Mouse (Mus musculus): ENCODE data around the gene Nfkbid. TPM values are rescaled to one million over a fixed set of nuclear protein-coding genes. Genes with fewer than 3 reads are reported as not detected.

Nfkbid gene
- polyA plus RNA-seq, 1 experiment from 2014 or later: 2.7 TPM

Other genes with a start within 250 kb of the Nfkbid start
- gene Cox7a1, start 237.6 kb upstream of the Nfkbid start, polyA plus RNA-seq (2014; fragmentation: Nextera tagmentation; extraction: Ambion mirVana): 5.7 and 8.2 TPM in 2 replicates
- 95.8 and 99.8 TPM in 2 replicates for gene Capns1, start 222.9 kb upstream of the Nfkbid start, polyA plus RNA-seq (2014; fragmentation: Nextera tagmentation; extraction: Ambion mirVana)
- gene Polr2i, start 189.8 kb upstream of the Nfkbid start, polyA plus RNA-seq (2014; fragmentation: Nextera tagmentation; extraction: Ambion mirVana): 143 and 177 TPM in 2 replicates
- 148 and 150 TPM in 2 replicates for gene Tbcb, start 189.5 kb upstream of the Nfkbid start, polyA plus RNA-seq (2014; fragmentation: Nextera tagmentation; extraction: Ambion mirVana)
- gene Ovol3, start 186.0 kb upstream of the Nfkbid start, polyA plus RNA-seq (2014; fragmentation: Nextera tagmentation; extraction: Ambion mirVana): not detected in 2 replicates
- 0.25 and 0.34 TPM in 2 replicates for gene Thap8, start 141.6 kb upstream of the Nfkbid start, polyA plus RNA-seq (2014; fragmentation: Nextera tagmentation; extraction: Ambion mirVana)
- gene Wdr62, start 141.3 kb upstream of the Nfkbid start, polyA plus RNA-seq (2014; fragmentation: Nextera tagmentation; extraction: Ambion mirVana): 7.9 and 9.8 TPM in 2 replicates
- 52.8 and 53.9 TPM in 2 replicates for gene Clip3, start 130.0 kb upstream of the Nfkbid start, polyA plus RNA-seq (2014; fragmentation: Nextera tagmentation; extraction: Ambion mirVana)
- 70.1 and 76.2 TPM in 2 replicates for gene Alkbh6, start 113.0 kb upstream of the Nfkbid start, polyA plus RNA-seq (2014; fragmentation: Nextera tagmentation; extraction: Ambion mirVana)
- 49.0 and 53.2 TPM in 2 replicates for gene Syne4, start 106.9 kb upstream of the Nfkbid start, polyA plus RNA-seq (2014; fragmentation: Nextera tagmentation; extraction: Ambion mirVana)
- gene E130208F15Rik, start 100.0 kb upstream of the Nfkbid start, polyA plus RNA-seq (2014; fragmentation: Nextera tagmentation; extraction: Ambion mirVana): not detected in 2 replicates
- gene Sdhaf1, start 97.8 kb upstream of the Nfkbid start, polyA plus RNA-seq (2014; fragmentation: Nextera tagmentation; extraction: Ambion mirVana): 14.4 and 17.0 TPM in 2 replicates
- 5.2 and 6.7 TPM in 2 replicates for gene Lrfn3, start 59.0 kb upstream of the Nfkbid start, polyA plus RNA-seq (2014; fragmentation: Nextera tagmentation; extraction: Ambion mirVana)
- 47.0 and 56.5 TPM in 2 replicates for gene Tyrobp, start 8.0 kb upstream of the Nfkbid start, polyA plus RNA-seq (2014; fragmentation: Nextera tagmentation; extraction: Ambion mirVana)
- gene Hcst, start 1.9 kb upstream of the Nfkbid start, polyA plus RNA-seq (2014; fragmentation: Nextera tagmentation; extraction: Ambion mirVana): 1.1 TPM in 1 of 2 replicates, not detected in the other
- 37.4 and 39.0 TPM in 2 replicates for gene Aplp1, start 23.8 kb downstream of the Nfkbid start, polyA plus RNA-seq (2014; fragmentation: Nextera tagmentation; extraction: Ambion mirVana)
- gene Kirrel2, start 36.0 kb downstream of the Nfkbid start, polyA plus RNA-seq (2014; fragmentation: Nextera tagmentation; extraction: Ambion mirVana): 0.45 and 1.2 TPM in 2 replicates
- gene Nphs1, start 36.6 kb downstream of the Nfkbid start, polyA plus RNA-seq (2014; fragmentation: Nextera tagmentation; extraction: Ambion mirVana): 0.70 TPM in 1 of 2 replicates, not detected in the other
- not detected in 2 replicates for gene Prodh2, start 71.9 kb downstream of the Nfkbid start, polyA plus RNA-seq (2014; fragmentation: Nextera tagmentation; extraction: Ambion mirVana)
- gene Arhgap33, start 113.3 kb downstream of the Nfkbid start, polyA plus RNA-seq (2014; fragmentation: Nextera tagmentation; extraction: Ambion mirVana): 13.2 and 13.4 TPM in 2 replicates
- gene Hspb6, start 130.4 kb downstream of the Nfkbid start, polyA plus RNA-seq (2014; fragmentation: Nextera tagmentation; extraction: Ambion mirVana): 47.3 and 49.0 TPM in 2 replicates
- gene Proser3, start 130.6 kb downstream of the Nfkbid start, polyA plus RNA-seq (2014; fragmentation: Nextera tagmentation; extraction: Ambion mirVana): 18.7 and 22.8 TPM in 2 replicates
- gene Lin37, start 138.1 kb downstream of the Nfkbid start, polyA plus RNA-seq (2014; fragmentation: Nextera tagmentation; extraction: Ambion mirVana): 40.8 and 43.7 TPM in 2 replicates
- gene U2af1l4, start 141.6 kb downstream of the Nfkbid start, polyA plus RNA-seq (2014; fragmentation: Nextera tagmentation; extraction: Ambion mirVana): 95.9 and 96.6 TPM in 2 replicates
- 7.1 and 10.0 TPM in 2 replicates for gene Gm49396, start 141.6 kb downstream of the Nfkbid start, polyA plus RNA-seq (2014; fragmentation: Nextera tagmentation; extraction: Ambion mirVana)
- gene Psenen, start 141.9 kb downstream of the Nfkbid start, polyA plus RNA-seq (2014; fragmentation: Nextera tagmentation; extraction: Ambion mirVana): 113 and 117 TPM in 2 replicates
- gene Igflr1, start 143.7 kb downstream of the Nfkbid start, polyA plus RNA-seq (2014; fragmentation: Nextera tagmentation; extraction: Ambion mirVana): 1.3 and 2.6 TPM in 2 replicates
- 13.2 and 14.2 TPM in 2 replicates for gene Kmt2b, start 167.0 kb downstream of the Nfkbid start, polyA plus RNA-seq (2014; fragmentation: Nextera tagmentation; extraction: Ambion mirVana)
- 0.27 and 0.43 TPM in 2 replicates for gene Zbtb32, start 177.2 kb downstream of the Nfkbid start, polyA plus RNA-seq (2014; fragmentation: Nextera tagmentation; extraction: Ambion mirVana)
- gene Upk1a, start 191.1 kb downstream of the Nfkbid start, polyA plus RNA-seq (2014; fragmentation: Nextera tagmentation; extraction: Ambion mirVana): 6.6 and 7.7 TPM in 2 replicates
- gene Cox6b1, start 204.4 kb downstream of the Nfkbid start, polyA plus RNA-seq (2014; fragmentation: Nextera tagmentation; extraction: Ambion mirVana): 976 and 1,066 TPM in 2 replicates
- not detected in 2 replicates for gene Etv2, start 214.1 kb downstream of the Nfkbid start, polyA plus RNA-seq (2014; fragmentation: Nextera tagmentation; extraction: Ambion mirVana)
- gene Rbm42, start 228.6 kb downstream of the Nfkbid start, polyA plus RNA-seq (2014; fragmentation: Nextera tagmentation; extraction: Ambion mirVana): 85.7 and 96.8 TPM in 2 replicates
- 48.5 and 50.5 TPM in 2 replicates for gene Haus5, start 243.3 kb downstream of the Nfkbid start, polyA plus RNA-seq (2014; fragmentation: Nextera tagmentation; extraction: Ambion mirVana)
- gene Pmis2, start 249.9 kb downstream of the Nfkbid start, polyA plus RNA-seq (2014; fragmentation: Nextera tagmentation; extraction: Ambion mirVana): not detected in 2 replicates

Measured in stomach, embryonic 14.5 days (tissue).